Mouse (Mus musculus) activated CD4-positive, CD25-positive, alpha-beta regulatory T cell (primary cell): ENCODE data around the gene Ier5. TPM values are rescaled to one million over a fixed set of nuclear protein-coding genes. Genes with fewer than 3 reads are reported as not detected.

Source experiments
- polyA plus RNA-seq, 2 experiments: library from polyadenylated mRNA; unstranded; fragments of 100-300 nt; shearing (Covaris generic); gene quantifications; one replicate each; pipeline ENCODE4 v1.2.1; 2017

Gene Ier5
- polyA plus RNA-seq: 100 to 1,000 TPM in 1 of 2 experiments, 10 to 100 TPM in 1; 88.1 to 120 TPM

DNA sequence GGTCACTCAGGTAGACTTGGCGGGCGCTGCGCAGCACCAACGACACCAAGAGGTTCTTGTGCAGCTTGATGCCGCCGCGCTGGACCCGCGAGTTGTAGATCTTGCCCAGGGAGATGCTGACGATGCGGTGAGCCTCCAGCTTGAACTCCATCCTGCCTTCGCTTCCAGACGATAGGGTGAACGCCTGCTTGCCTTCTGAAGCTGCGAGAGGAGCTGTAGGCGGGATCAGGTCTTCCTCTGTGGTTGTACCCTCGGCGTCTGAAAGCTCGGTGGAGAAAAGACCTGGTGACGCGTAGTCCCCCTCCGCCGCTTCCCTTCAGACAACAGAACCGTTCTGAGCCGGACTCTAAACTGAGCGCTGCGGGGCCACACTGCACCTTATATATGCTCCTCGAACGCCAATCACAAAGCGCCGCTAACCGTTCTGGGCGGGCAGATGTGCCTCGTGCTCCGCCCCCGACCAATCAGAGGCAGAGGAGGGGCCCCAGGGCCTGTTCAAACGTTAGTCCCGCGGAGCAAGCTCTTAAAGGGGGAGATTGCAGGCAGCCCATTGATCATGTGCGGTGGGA, at the start of gene Ier5:
Gene Ier5 (minus strand): TSS at position 357 of the 569 bp plus-strand sequence.

DNA sequence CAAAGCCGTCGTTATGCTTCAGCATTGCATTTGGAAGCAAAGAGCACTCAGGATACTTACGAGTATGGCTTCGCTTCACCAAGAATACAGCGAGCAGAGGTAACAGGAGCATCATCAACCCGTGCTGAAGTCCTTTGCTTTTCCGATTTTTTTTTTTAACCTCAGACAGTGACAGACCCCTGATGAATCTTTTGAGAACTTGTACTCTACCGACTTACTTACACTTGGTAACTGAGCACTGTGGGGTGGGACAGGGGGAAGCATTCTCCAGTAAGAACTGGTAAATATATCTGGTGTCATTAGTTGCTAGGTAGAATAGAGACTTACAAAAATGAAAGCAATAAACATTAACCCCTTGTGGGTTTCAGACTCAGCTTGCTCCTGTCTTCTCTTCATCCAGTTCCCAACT, 47.1 kb upstream of the Ier5 start, which contains the start of gene Mr1:
Gene Mr1 (minus strand): TSS at position 243 of the 409 bp plus-strand sequence.

Other genes starting within 250 kb of the Ier5 start
- under 1 TPM in 1 of 2 experiments, not detected in 1; 0.57 TPM for gene Cacna1e, start 215.1 kb downstream of the Ier5 start, polyA plus RNA-seq
- 10 to 100 TPM; 13.1 to 14.9 TPM for gene Mr1, start 47.2 kb upstream of the Ier5 start, polyA plus RNA-seq
- gene Stx6, start 59.1 kb upstream of the Ier5 start, polyA plus RNA-seq: 100 to 1,000 TPM; 122 to 135 TPM
- gene BC034090, start 144.8 kb upstream of the Ier5 start, polyA plus RNA-seq: 1 to 10 TPM in 1 of 2 experiments, under 1 TPM in 1; 0.43 to 1.2 TPM